Mouse (Mus musculus) hindbrain, embryonic 14.5 days (tissue): ENCODE measurements at regions not wholly inside any gene's neighbourhood (a gene's known extent, or its start where the extent isn't known, plus 50 kb on each side); places are given as distances from the start of the nearest gene placed in this dataset.

Experiments
- ATAC-seq: fragments of 200-750 bp; cut with Nextera tagmentation; 2 replicates; pipeline ENCODE4 v1.8.0; 2017; ENCODE audit warnings: moderate number of reproducible peaks, mild to moderate bottlenecking, moderate TSS enrichment, moderate library complexity; ENCODE audit not compliant: low FRiP score
- DNase-seq: peaks from one replicate; pipeline ENCODE4 v3.0.0-alpha.2; 2015; ENCODE audit warnings: low spot score
- H3K27ac ChIP-seq: fragments of 300-500 bp; sonication (generic); 2 replicates; pipeline ENCODE4 v1.5.1; 2014; ENCODE audit warnings: mild to moderate bottlenecking, moderate library complexity
- H3K27me3 ChIP-seq: fragments of 300-500 bp; sonication (generic); 2 replicates; pipeline ENCODE4 v1.6.1; 2014; ENCODE audit warnings: mild to moderate bottlenecking, low read length, mixed read lengths; ENCODE audit not compliant: control insufficient read depth, insufficient read depth
- H3K36me3 ChIP-seq: fragments of 300-500 bp; sonication (generic); replicated peaks from 2 replicates; pipeline ENCODE4 v1.6.1; 2014; ENCODE audit not compliant: control insufficient read depth, insufficient read depth
- H3K4me1 ChIP-seq: fragments of 300-500 bp; sonication (generic); replicated peaks from 2 replicates; pipeline ENCODE4 v1.6.1; 2014; ENCODE audit warnings: antibody characterized with exemption, low read length, mixed read lengths; ENCODE audit not compliant: control insufficient read depth, insufficient read depth
- H3K4me2 ChIP-seq: fragments of 300-500 bp; sonication (generic); replicated peaks from 2 replicates; pipeline ENCODE4 v1.6.1; 2014; ENCODE audit warnings: mild to moderate bottlenecking, moderate library complexity
- H3K4me3 ChIP-seq: fragments of 300-500 bp; sonication (generic); replicated peaks from 2 replicates; pipeline ENCODE4 v1.5.1; 2014; ENCODE audit warnings: mild to moderate bottlenecking, low read length
- H3K9ac ChIP-seq: fragments of 300-500 bp; sonication (generic); 2 replicates; pipeline ENCODE4 v1.6.1; 2014
- H3K9me3 ChIP-seq: fragments of 300-500 bp; sonication (generic); 2 replicates; pipeline ENCODE4 v1.6.1; 2016; ENCODE audit warnings: low read length; ENCODE audit not compliant: control insufficient read depth
- WGBS: fragments of 180-500 bp; shearing (Covaris S2); extraction: QIAGEN DNeasy Blood & Tissue Kit; methylation state at CpG from one replicate; pipeline ENCODE4 v1.1.7; 2014; 5-methylcytosine and 5-hydroxymethylcytosine counted together

DNA sequence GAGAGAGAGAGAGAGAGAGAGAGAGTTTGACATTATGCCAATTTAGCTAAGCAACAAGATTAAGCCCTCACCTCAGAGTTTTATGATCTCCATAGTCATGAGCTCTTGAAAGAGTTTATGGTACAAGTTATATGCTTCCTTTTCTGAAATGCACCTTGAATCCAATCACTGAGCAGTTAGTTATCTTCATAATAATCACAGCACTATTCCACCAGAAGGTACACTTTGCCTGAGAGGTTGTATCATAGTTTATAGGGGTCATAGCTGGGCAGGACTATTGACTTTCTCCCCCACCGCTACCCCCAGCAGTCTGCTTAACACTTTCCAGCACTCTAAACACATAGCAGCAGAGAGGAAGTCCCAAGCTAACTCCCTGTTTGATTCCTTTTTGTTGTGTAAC, 151.8 kb upstream of the Rprm start:
- no peak for DNase-seq
- H3K4me2 ChIP-seq: no peak overlapping the region
- no peak overlapping the region for H3K9ac ChIP-seq
- H3K4me1 ChIP-seq: no peaks in the 10 kb centered on the region
- no peaks in the 10 kb centered on the region for H3K9me3 ChIP-seq
- H3K27me3 ChIP-seq: no peaks in the 10 kb centered on the region
- no peak for ATAC-seq
- H3K36me3 ChIP-seq: no peaks in the 10 kb centered on the region
- no peak overlapping the region for H3K4me3 ChIP-seq
- no peak overlapping the region for H3K27ac ChIP-seq
- 73% methylated on average over 1 of the region's 1 CpGs for WGBS

DNA sequence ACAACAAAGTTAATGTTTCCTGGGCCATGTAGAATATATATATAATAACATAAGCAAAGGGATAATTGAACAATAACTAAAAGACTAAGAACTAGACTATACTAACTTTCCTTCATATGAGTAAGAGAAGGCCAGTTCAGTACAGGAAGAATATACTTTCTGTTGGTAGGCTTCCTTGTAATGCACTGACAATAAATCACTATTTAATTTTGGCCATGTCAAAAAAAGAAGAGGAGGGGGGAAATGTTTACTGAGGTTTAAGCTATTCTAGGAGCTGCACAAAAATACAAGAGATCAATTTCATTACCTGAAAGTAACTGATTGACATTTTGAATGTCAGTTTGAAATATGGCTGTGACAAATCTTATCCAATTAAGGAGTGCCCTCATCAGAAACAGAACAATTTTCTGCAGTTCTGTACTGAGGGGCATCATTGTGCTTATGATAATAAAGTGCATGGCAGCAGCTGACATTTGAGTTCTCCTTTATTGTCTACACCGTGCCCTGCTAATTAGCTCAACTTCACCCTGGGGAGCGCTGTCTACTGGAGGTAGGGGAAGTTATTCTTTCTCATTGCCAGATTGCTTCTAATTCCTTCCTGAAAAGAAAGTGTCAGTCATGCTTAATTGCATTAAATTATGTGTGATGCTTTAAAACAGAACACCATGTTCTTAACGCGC, 171.2 kb upstream of the Galnt13 start:
- Histone ChIP-seq H3K27ac (no peak overlapping the region), H3K4me1 (no peaks in the 10 kb centered on the region), H3K4me3 (no peak overlapping the region), H3K4me2 (no peak overlapping the region), H3K9ac (no peak overlapping the region), H3K27me3 (no peaks in the 10 kb centered on the region), H3K9me3 (0 out of 2 replicates have a peak, but pooled peaks cover 7% of the 10 kb centered on the region), H3K36me3 (no peaks in the 10 kb centered on the region)
- peak; percentile 56 for DNase-seq
- 25% methylated on average over 4 of the region's 4 CpGs for WGBS
- ATAC-seq: peak; percentile 92

DNA sequence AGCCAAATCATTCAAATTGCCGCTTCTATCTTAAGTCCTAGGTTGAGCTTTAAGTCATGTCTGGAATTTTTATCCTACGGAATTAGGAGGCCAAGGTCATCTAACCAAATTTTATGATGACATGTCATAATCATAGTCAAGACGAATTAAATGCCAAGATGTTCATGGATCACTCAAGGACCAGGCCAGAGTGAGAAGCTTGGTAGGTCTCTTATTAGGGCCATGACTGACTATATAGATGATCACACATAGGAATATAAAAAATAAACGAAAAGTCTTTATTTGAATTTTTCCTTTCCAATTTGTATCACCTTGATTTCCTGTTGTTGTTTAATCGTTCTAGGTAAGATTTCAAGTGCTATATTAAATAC, 170.7 kb upstream of the Galnt13 start:
- H3K9ac ChIP-seq: no peak overlapping the region
- peak; percentile 37 for ATAC-seq
- H3K27me3 ChIP-seq: no peaks in the 10 kb centered on the region
- no peak overlapping the region for H3K4me3 ChIP-seq
- H3K4me1 ChIP-seq: no peaks in the 10 kb centered on the region
- 66% methylated on average over 5 of the region's 5 CpGs for WGBS
- H3K4me2 ChIP-seq: no peak overlapping the region
- no peak overlapping the region for H3K27ac ChIP-seq
- DNase-seq: no peak
- no peaks in the 10 kb centered on the region for H3K36me3 ChIP-seq
- H3K9me3 ChIP-seq: 0 out of 2 replicates have a peak, but pooled peaks cover 7% of the 10 kb centered on the region

DNA sequence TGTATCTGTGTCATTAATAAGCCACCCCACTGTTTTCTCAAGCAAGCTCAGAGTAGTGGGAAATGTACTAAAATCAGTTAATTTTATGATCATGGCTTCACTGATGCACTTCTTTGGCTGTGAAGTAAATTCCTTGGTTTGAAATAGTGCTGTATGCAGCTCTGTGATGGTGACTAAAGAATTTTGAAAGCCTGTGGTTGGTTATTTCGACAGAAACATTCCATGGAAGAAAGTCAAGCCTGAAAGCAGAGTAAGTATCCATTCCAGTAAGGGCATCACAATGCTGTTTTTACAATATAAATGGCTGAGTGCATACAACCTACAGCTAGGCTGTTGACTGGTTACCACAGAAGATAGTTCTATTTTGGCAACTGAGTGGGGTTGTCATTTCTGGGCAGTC, 154.2 kb upstream of the Galnt13 start:
- H3K4me2 ChIP-seq: no peak overlapping the region
- no peak overlapping the region for H3K27ac ChIP-seq
- H3K4me3 ChIP-seq: no peak overlapping the region
- H3K9ac ChIP-seq: no peak overlapping the region
- no peaks in the 10 kb centered on the region for H3K36me3 ChIP-seq
- H3K9me3 ChIP-seq: no peaks in the 10 kb centered on the region
- DNase-seq (no peak), ATAC-seq (no peak)
- no peaks in the 10 kb centered on the region for H3K27me3 ChIP-seq
- WGBS: 73% methylated on average over 1 of the region's 1 CpGs
- H3K4me1 ChIP-seq: no peaks in the 10 kb centered on the region

DNA sequence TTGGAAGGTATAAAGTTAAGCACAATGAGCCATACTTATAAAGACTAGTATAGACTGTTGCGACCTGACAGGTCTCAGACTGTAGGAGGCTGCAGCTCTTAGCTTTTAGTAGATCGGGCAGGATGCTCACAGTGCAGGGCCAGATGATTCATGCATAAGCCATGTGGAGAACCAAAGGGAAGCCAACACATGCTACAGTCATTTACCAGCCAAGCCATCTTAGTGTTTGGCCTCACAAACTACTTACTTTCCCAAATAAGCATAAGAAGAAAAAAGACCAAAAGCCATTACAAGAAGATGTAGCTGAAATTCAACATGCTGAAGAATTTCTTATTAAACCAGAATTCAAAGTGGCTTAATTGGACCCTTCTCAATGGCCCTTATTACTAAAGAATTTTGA, 152.2 kb upstream of the Galnt13 start:
- Histone ChIP-seq H3K4me3 (no peak overlapping the region), H3K27me3 (no peaks in the 10 kb centered on the region), H3K9me3 (no peaks in the 10 kb centered on the region), H3K27ac (no peak overlapping the region), H3K9ac (no peak overlapping the region), H3K4me2 (no peak overlapping the region), H3K36me3 (no peaks in the 10 kb centered on the region), H3K4me1 (no peaks in the 10 kb centered on the region)
- ATAC-seq (no peak), DNase-seq (no peak)
- WGBS: 84% methylated on average over 2 of the region's 2 CpGs

DNA sequence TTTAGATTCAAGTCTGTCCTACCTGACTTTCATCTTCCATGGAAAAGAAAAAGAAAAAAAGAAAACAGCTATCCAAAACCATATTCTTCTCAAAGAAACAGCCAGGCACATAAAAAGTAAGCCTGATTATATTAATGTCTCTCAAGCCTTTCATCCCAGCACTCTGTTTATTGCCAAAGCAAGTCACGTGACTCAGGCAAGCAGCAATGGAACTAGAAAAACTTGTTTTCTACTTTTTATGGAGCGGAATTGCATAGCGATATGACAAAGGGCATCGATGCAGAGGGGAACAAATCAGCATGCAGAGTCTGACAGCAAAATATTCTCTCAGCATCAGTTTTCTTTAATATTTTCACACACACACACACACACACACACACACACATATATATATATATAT, 130.6 kb upstream of the Galnt13 start:
- Histone ChIP-seq H3K4me2 (no peak overlapping the region), H3K27me3 (no peaks in the 10 kb centered on the region), H3K4me1 (no peaks in the 10 kb centered on the region), H3K4me3 (no peak overlapping the region), H3K27ac (no peak overlapping the region), H3K9ac (no peak overlapping the region), H3K9me3 (no peaks in the 10 kb centered on the region), H3K36me3 (no peaks in the 10 kb centered on the region)
- DNase-seq (no peak), ATAC-seq (no peak)
- WGBS: 90% methylated on average over 4 of the region's 4 CpGs

DNA sequence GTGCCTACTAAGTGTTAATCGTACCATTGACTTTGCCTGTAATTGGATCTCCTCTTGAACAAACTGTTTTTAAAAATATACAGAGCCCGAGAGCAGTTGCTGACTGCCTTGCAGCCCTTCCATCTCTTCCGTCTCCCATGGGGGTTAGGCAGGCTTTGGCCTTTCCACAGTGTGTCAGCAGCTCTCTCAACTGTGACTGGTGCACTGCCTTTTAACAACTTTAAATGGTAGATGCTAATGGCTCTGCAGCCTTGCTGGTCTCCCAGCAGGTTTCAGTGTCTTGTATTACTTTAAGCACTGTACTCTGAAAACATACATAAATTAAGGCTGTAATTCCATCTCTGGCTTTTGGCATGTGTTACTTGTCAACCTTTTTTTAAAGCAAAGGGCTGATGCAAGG, 117.6 kb upstream of the Galnt13 start:
- DNase-seq (no peak), ATAC-seq (peak; percentile 57; the same call in 1 of the 2 replicates)
- no peaks in the 10 kb centered on the region for H3K4me1 ChIP-seq
- WGBS: 63% methylated on average over 3 of the region's 3 CpGs
- H3K9me3 ChIP-seq: no peaks in the 10 kb centered on the region
- no peak overlapping the region for H3K27ac ChIP-seq
- H3K9ac ChIP-seq: no peak overlapping the region
- H3K4me3 ChIP-seq: no peak overlapping the region
- H3K27me3 ChIP-seq: no peaks in the 10 kb centered on the region
- no peaks in the 10 kb centered on the region for H3K36me3 ChIP-seq
- no peak overlapping the region for H3K4me2 ChIP-seq

DNA sequence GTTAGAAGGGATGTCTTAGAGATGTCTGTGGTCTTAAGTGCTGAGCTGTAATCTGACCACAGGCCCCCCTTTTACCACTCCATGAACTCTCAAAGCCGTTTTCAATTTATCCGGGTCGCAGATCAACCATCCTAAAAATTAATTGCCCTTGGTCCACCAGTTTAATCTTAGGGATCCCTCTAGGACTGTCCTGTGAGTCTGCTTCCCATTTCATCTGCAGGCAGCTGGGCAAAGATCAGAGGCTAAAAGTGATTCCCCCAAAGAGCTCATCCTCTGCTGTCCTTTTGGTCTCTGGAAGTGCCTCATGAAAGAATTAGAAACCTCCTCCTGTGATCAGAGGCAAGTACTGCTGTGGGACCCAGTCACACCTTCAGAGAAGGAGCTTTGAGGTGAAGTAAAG, 69.2 kb upstream of the Galnt13 start:
- no peaks in the 10 kb centered on the region for H3K27me3 ChIP-seq
- no peak for DNase-seq
- WGBS: 79% methylated on average over 3 of the region's 3 CpGs
- H3K4me2 ChIP-seq: no peak overlapping the region
- no peak overlapping the region for H3K9ac ChIP-seq
- no peak overlapping the region for H3K27ac ChIP-seq
- ATAC-seq: no peak
- no peaks in the 10 kb centered on the region for H3K36me3 ChIP-seq
- H3K9me3 ChIP-seq: no peaks in the 10 kb centered on the region
- no peaks in the 10 kb centered on the region for H3K4me1 ChIP-seq
- H3K4me3 ChIP-seq: no peak overlapping the region

DNA sequence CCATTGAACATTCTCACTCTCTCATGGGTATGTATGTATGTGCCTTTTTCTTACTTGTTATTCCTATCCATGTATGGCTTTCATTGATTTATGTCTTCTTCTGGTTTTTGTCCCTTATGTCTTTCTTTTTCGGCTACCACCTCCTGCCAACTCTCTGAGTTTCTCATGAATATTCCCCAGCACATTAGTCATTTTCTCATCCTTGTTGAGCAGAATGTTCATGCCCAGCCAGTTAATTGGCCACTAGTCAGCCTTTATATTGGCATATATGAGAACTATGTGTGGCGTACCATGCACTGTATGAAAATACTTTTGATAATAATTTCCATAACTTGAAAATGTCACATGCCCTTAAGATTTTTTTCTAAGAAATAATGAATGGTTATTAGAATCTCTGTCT, 56.8 kb upstream of the Galnt13 start:
- Histone ChIP-seq H3K9me3 (no peaks in the 10 kb centered on the region), H3K4me2 (no peak overlapping the region), H3K4me3 (no peak overlapping the region), H3K9ac (no peak overlapping the region), H3K27ac (no peak overlapping the region), H3K4me1 (no peaks in the 10 kb centered on the region), H3K36me3 (no peaks in the 10 kb centered on the region), H3K27me3 (no peaks in the 10 kb centered on the region)
- ATAC-seq (no peak), DNase-seq (no peak)
- WGBS: 69% methylated on average over 2 of the region's 2 CpGs
